Mouse (Mus musculus) lung, adult 2 months (tissue): ENCODE measurements at regions not wholly inside any gene's neighbourhood (a gene's known extent, or its start where the extent isn't known, plus 50 kb on each side); places are given as distances from the start of the nearest gene placed in this dataset.

ENCODE experiments used
- DNase-seq: peaks from one replicate; pipeline ENCODE4 v3.0.0; 2022
- H3K4me1 ChIP-seq: fragments of 200-500 bp; 2 replicates; pipeline ENCODE4 v1.6.1; 2011; ENCODE audit warnings: low read length; ENCODE audit not compliant: control insufficient read depth, insufficient read depth
- H3K4me3 ChIP-seq: fragments of 200-500 bp; replicated peaks from 2 replicates; pipeline ENCODE3; 2011; ENCODE audit warnings: low read depth, mild to moderate bottlenecking, control low read depth, low read length; ENCODE audit errors: extremely low read depth
- CTCF ChIP-seq: fragments of 200-500 bp; IDR thresholded peaks from 2 replicates; pipeline ENCODE4 v1.5.1; 2011; ENCODE audit warnings: mild to moderate bottlenecking, low read length, control low read depth; ENCODE audit not compliant: insufficient read depth
- POLR2A ChIP-seq: fragments of 200-500 bp; IDR thresholded peaks from 2 replicates; pipeline ENCODE4 v1.6.1; 2011; ENCODE audit warnings: low read depth, mild to moderate bottlenecking, control low read depth, low read length, borderline replicate concordance; ENCODE audit errors: extremely low read depth
- WGBS: fragments of 180-500 bp; shearing (Covaris S2); methylation state at CpG from one replicate; pipeline ENCODE4 v1.1.7; 2018; 5-methylcytosine and 5-hydroxymethylcytosine counted together

DNA sequence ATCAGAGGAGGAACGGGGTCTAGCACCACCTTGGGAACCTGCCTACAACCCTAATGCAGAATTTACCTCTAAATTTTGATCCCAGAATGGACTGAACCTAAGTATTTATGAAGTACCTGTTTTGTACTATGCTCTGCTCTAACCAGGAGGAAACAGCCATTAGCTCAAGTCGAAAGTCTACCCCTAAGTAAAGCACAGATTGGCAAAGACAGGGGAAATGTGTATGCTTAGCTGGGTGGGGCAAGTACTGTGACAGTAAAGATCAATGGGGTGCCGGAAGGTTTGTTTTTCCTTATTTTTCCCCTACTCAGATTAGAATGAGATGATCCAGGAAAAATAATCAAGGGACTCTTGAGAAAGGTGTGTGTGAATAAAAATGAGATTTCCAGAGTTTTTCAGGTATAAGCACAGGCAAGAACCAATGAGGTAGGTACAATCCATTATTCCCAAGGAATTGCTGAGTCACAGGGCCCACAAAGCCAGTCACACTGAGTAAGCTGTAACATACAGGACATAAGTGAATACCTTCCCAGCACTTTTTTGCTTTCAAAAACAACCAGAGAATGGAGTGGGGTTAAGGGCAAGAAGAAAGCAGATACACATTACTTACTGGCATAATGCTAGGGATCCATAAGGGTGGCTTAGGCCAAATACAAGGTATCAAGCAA lies 510.6 kb upstream of the Plxna2 start:
- WGBS = 62% methylated on average over 3 of the region's 3 CpGs
- no peak overlapping the region for H3K4me3 ChIP-seq
- no peak for DNase-seq
- no peaks in the 10 kb centered on the region for H3K4me1 ChIP-seq
- no peak for TF ChIP-seq POLR2A
- no peak for TF ChIP-seq CTCF

DNA sequence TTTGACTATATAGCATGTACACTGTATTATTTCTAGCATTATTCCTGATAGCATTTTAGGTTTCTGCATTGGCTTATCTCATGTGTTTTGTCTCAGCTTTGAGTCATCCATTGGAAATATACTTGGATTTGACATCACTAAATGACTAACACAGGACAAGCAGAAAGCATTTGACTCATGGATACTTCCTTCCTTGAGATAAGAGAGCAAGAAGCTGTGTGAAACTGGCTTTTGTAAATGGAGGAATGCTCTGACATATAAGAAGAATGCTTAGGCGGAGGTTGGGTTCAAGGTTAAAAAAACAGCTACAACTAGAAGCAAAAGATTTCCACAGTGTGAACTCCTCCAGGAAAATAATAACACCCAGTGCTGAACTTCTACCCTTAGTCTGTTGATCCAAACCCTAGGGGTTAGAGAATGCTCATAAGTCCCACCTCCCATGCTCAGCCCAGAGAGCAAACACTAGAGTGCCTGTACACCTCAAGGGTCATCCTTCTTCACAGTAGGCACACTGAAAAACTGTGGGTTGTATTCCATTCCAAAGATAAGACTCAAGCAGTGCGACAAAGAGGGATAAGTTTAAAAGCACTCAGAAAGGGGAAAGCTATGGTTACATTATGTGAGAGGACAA lies 528.0 kb upstream of the Plxna2 start:
- no peak for DNase-seq
- TF ChIP-seq CTCF (no peak), POLR2A (no peak)
- H3K4me3 ChIP-seq = no peak overlapping the region
- H3K4me1 ChIP-seq = no peaks in the 10 kb centered on the region; the same call in 1 of the 2 replicates
- WGBS = 47% methylated on average over 2 of the region's 2 CpGs

DNA sequence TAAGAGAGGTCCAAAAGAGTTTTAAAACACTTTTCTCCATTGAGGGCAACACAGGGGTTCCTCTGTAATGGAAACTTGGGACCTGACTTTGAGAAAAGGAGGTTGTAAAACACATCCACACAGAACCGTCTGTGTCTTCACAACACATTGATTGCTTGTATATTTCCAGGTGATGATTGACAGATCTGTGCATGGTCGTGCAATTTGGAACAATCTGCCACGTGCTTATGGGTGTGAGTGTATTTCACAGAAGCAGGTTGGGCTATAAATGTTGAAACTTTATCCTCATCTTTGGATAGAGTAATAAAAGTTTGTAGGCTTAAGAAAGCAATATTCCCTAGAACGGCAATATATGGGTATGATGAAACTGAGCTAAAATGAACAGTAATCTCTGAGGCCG lies 559.5 kb upstream of the Plxna2 start:
- TF ChIP-seq CTCF (no peak), POLR2A (no peak)
- DNase-seq = no peak
- WGBS = 76% methylated on average over 5 of the region's 5 CpGs
- Histone ChIP-seq H3K4me3 (no peak overlapping the region), H3K4me1 (no peaks in the 10 kb centered on the region)

DNA sequence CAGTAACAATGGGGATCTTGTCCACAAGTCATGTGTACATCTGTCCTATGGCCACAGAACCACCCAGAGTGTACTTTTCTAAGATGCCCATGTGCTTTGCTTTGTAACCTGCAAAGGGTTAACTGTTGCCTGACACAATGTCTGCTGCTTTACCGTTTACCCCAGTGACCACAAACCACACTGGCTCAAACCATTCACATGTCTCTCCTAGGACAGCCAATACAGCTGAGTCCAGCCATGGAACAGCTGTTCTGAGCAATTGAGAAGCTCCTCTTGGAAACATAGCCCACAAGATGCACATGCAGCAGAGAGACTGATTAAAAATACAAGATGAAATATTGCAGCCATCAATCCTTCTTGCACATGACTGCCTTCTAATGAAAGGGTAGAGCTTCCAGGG lies 561.5 kb upstream of the Plxna2 start:
- TF ChIP-seq POLR2A (no peak), CTCF (no peak)
- Histone ChIP-seq H3K4me1 (no peaks in the 10 kb centered on the region), H3K4me3 (no peak overlapping the region)
- DNase-seq = no peak
- 9% methylated on average over 1 of the region's 1 CpGs for WGBS

DNA sequence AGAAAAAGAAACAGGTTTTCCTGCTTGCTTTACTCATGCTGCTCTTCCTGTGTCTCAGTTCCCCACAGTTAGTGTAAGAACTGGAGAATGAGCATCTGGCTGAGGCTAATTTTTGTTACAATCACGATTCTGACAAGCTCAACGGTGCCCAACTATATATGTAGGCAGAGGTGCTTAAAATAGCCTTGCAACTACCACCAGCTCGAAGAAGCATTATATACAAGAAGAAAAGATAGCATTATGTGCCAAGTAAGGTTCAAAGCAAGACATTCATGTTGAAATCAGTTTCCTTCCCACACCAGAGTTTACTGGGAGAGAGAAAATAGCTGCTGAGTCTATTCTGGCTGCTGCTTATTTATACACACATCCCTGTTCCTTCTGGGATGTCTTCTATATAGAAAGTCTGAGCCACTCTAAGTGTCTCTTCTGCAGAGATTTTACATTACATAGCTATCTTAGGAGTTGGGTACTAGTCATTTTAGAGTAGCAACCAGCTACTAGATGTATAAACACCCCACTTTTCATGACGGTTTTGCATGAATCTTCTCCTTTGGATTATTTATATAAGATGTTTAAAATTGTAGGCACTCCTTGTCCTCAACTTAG lies 568.2 kb upstream of the Plxna2 start:
- TF ChIP-seq POLR2A (no peak), CTCF (no peak)
- no peak overlapping the region for H3K4me3 ChIP-seq
- 49% methylated on average over 4 of the region's 4 CpGs for WGBS
- no peak for DNase-seq
- no peaks in the 10 kb centered on the region for H3K4me1 ChIP-seq

DNA sequence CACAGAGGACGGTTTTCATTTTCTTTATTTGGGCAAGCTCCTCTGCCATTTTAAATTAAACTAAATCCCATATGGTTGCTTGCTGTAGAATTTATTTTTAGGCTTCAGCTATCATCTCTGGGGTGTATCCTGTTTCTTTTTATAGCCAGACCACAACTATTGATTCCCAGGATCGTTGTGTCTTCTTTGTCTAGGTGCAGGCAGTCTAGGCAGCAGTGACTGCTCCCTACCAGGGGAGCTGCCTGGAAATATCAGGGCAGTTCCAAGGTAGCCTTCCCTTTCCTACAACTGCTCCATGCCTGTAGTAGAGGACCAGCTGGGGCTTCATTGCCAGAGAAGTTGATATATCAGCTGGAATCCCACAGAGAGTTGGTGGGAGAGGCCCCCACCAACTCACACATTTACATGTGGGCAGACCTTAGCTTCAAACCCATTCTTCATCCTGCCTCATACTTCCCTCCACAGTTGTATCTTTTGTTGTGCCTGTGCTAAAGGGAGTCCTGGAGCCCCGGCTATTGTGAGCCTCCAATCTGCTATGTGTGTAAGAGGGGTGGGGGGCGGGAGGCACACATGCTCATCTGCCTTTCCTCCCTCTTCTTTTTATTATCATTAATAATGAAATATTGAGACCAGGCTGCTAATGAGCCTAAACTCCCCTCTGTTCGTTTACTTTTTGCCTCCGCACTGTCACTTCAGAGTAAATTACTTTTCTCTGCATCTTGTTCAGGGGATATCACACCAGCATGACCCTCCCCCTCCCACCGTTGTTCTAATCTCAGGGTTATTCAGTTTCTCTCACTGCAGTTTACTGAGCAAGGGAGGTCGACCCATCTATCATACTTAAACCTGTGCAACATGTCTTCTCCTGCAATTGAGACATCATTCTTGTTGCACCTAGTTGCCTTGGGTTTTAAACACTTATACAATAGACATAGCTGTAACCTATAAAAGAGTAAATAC lies 576.3 kb upstream of the Plxna2 start:
- no peak for DNase-seq
- no peak for TF ChIP-seq POLR2A
- TF ChIP-seq CTCF = no peak
- Histone ChIP-seq H3K4me1 (no peaks in the 10 kb centered on the region), H3K4me3 (no peak overlapping the region)
- WGBS = 47% methylated on average over 8 of the region's 8 CpGs

DNA sequence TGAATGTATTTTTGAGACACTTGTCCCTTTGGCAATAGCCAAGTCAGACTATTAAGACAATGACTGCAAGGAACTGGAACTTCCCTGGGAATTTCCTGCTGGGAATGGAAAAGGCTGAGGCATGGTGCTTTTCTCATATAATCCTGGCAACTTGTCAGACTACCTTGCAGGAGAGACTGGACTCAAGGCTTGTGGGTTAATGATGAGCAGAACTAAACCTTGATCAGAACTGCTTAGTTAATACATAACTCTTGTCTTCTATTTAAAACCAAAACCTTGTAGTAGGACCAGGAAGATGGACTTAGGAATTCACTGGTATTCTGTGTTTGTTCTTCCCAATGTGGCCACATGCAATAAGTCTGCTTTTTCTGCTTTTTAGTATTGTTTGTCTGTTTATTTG lies 579.3 kb upstream of the Plxna2 start:
- no peak for DNase-seq
- TF ChIP-seq CTCF = no peak
- TF ChIP-seq POLR2A = no peak
- Histone ChIP-seq H3K4me3 (no peak overlapping the region), H3K4me1 (no peaks in the 10 kb centered on the region)

DNA sequence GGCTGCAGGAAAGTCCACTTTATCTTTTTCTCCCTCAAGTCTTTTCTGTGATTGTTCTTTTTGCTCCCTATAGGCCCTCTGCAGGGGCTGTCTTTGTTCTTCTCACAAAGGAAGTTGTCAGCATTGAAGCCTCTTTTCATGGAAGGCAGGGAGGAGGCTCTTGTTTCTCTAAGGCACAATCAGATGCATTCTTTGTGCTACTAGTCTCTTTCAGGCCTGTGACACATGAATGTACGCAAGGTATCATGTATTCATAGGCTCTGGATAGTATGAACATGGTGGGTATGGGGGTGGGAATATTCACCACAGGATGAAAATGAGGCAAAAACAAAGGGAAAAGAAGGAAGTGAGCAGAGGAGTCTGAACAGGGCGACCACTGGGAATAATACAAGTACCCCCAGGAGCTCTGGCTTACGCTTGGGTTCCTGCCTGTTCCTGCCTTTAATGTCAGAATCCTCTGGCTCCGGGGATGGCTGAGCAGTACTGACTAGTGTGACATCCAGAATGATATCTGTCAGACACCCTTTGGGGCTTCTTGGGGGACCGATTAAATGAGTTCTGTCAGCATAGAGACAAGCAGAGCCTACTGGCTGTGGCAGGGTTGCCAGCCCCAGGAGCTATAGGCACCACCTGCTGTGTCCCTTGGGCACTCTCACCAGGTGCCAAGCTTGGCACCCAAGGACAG lies 583.7 kb upstream of the Plxna2 start:
- no peaks in the 10 kb centered on the region for H3K4me1 ChIP-seq
- no peak for DNase-seq
- 77% methylated on average over 5 of the region's 5 CpGs for WGBS
- TF ChIP-seq CTCF (no peak), POLR2A (no peak)
- no peak overlapping the region for H3K4me3 ChIP-seq

DNA sequence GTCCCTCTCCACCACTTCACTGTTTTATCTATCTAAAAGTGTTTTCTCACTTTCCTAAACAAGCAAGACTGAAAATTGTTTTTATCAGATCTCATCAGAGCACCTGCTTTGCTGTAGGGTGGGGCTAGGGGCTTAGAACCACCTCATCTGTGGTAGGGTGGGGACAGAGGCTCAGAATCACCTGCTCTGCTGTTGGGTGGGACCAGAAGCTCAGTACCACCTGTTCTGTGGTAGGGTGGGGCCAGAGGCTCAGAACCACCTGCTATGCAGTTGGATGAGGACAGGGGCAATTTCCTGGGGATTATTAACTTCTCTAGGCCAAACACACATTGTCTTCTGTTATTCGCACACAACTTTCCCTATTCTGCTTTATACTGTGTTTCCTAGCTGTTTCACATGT lies 585.4 kb upstream of the Plxna2 start:
- 100% methylated on average over 1 of the region's 1 CpGs for WGBS

More for the DNA sequence above, 585.4 kb upstream of the Plxna2 start:
- DNase-seq = no peak
- H3K4me3 ChIP-seq = no peak overlapping the region
- H3K4me1 ChIP-seq = no peaks in the 10 kb centered on the region
- TF ChIP-seq POLR2A = no peak
- no peak for TF ChIP-seq CTCF
